Mouse (Mus musculus) lung, postnatal 4 days (tissue): Measurements from ENCODE around the gene Exosc10.
A peak's percentile ranks its signal among the peaks of the same experiment; 100 is the strongest.

Experiments used
- DNase-seq, 2 experiments: peaks; one replicate each; pipeline ENCODE4 v3.0.0; 2021

The Exosc10 gene

GRCm38 (mm10) chr4:148573222-148573621 is 15.0 kb downstream of the Exosc10 start:
- DNase-seq = no peak

GRCm38 (mm10) chr4:148580765-148581164 is 22.5 kb downstream of the Exosc10 start:
- no peak for DNase-seq

- DNase-seq = no peak
Observed at GRCm38 (mm10) chr4:148581422-148581821, 23.2 kb downstream of the Exosc10 start.

GRCm38 (mm10) chr4:148583257-148583656 is 25.0 kb downstream of the Exosc10 start:
- DNase-seq = no peak

- no peak for DNase-seq
Observed at GRCm38 (mm10) chr4:148586648-148587047, 28.4 kb downstream of the Exosc10 start.

GRCm38 (mm10) chr4:148588793-148589192 is 30.6 kb downstream of the Exosc10 start:
- peak in 1 of 2 experiments; percentile 43 for DNase-seq

- peak in 1 of 2 experiments; percentile 28 for DNase-seq
Observed at GRCm38 (mm10) chr4:148589565-148589964, 31.3 kb downstream of the Exosc10 start.

- no peak for DNase-seq
Observed at GRCm38 (mm10) chr4:148590421-148591170, 32.4 kb downstream of the Exosc10 start.

- peak; percentile 98 to 99 for DNase-seq
Observed at GRCm38 (mm10) chr4:148591171-148591630, 33.0 kb downstream of the Exosc10 start, which contains the start of gene Srm. Gene Srm (plus strand): TSS chr4:148591503.

- no peak for DNase-seq
Observed at GRCm38 (mm10) chr4:148591637-148592380, 33.6 kb downstream of the Exosc10 start.

- peak in 1 of 2 experiments; percentile 20 for DNase-seq
Observed at GRCm38 (mm10) chr4:148593996-148594395, 35.8 kb downstream of the Exosc10 start.

GRCm38 (mm10) chr4:148595916-148596315 is 37.7 kb downstream of the Exosc10 start:
- peak in 1 of 2 experiments; percentile 4 for DNase-seq

- peak in 1 of 2 experiments; percentile 8 for DNase-seq
Observed at GRCm38 (mm10) chr4:148596731-148597130, 38.5 kb downstream of the Exosc10 start.

GRCm38 (mm10) chr4:148598826-148599225 is 40.6 kb downstream of the Exosc10 start:
- DNase-seq = no peak

- peak in 1 of 2 experiments; percentile 8 for DNase-seq
Observed at GRCm38 (mm10) chr4:148600316-148600715, 42.1 kb downstream of the Exosc10 start.

- DNase-seq = peak in 1 of 2 experiments; percentile 5
Observed at GRCm38 (mm10) chr4:148601871-148602270, 43.6 kb downstream of the Exosc10 start.

GRCm38 (mm10) chr4:148602357-148603120 is 44.3 kb downstream of the Exosc10 start, which contains the start of gene Masp2:
Gene Masp2 (plus strand): TSS chr4:148602554.
- peak in 1 of 2 experiments; percentile 11 for DNase-seq

GRCm38 (mm10) chr4:148603376-148604139 is 45.3 kb downstream of the Exosc10 start:
- peak in 1 of 2 experiments; percentile 15 for DNase-seq

GRCm38 (mm10) chr4:148604141-148604540 is 45.9 kb downstream of the Exosc10 start:
- DNase-seq = peak in 1 of 2 experiments; percentile 10

- peak; percentile 65 to 76 for DNase-seq
Observed at GRCm38 (mm10) chr4:148604541-148605165, 46.4 kb downstream of the Exosc10 start.

GRCm38 (mm10) chr4:148607758-148608157 is 49.5 kb downstream of the Exosc10 start:
- DNase-seq = peak; percentile 74 to 84
